Mouse (Mus musculus): Measurements from ENCODE around the gene Cdc27. TPM values are rescaled to one million over a fixed set of nuclear protein-coding genes. Genes with fewer than 3 reads are reported as not detected.

The Cdc27 gene
- total and polyA plus RNA-seq, 3 experiments = 34.0 to 86.8 (median 71.9) TPM

GRCm38 (mm10) chr11:104590148-104590547 lies 39.7 kb upstream of the Cdc27 start:
- peaks cover 7% of the 10 kb centered on the region for H3K9me3 ChIP-seq (replicated peaks; ENCODE audit: low read length)
- in situ Hi-C loops (cut with MboI; ENCODE audit: low pct_ligation_motif_present, low pct_unique_long_range_greater_than_20kb, low sequenced_read_pairs) = loop anchor here (25.0 kb wide), 1 partner anchor 447 kb away; no protein-coding TSS in a partner anchor
- dilution Hi-C loops (cut with MboI; ENCODE audit: extremely low pct_ligation_motif_present, extremely low pct_unique_long_range_greater_than_20kb, low sequenced_read_pairs) = no loop called here
- H3K27me3 ChIP-seq (replicated peaks) = no peaks in the 10 kb centered on the region
- peaks cover 0 to 16% of the 10 kb centered on the region in 2 experiments for H3K36me3 ChIP-seq (replicated peaks in 1 of 2; ENCODE audit: control insufficient read depth in 1 of 2, insufficient read depth in 1 of 2, low read length in 1 of 2)
- no peaks in the 10 kb centered on the region for H3K79me2 ChIP-seq (replicated peaks; ENCODE audit: control insufficient read depth, extremely low read depth, insufficient read depth, poor library complexity, severe bottlenecking)
- TF ChIP-seq NELFE (IDR thresholded peaks at IDR 0.05; ENCODE audit: low read depth, low read length) = peak; percentile 51; the same call in 1 of the 2 replicates
- peak; percentile 36; the same call in 1 of the 2 replicates for TF ChIP-seq TCF12 (IDR thresholded peaks at IDR 0.05; ENCODE audit: low read depth, low read length)
- no peak for TF ChIP-seq ZKSCAN1 (IDR thresholded peaks at IDR 0.05; ENCODE audit: borderline replicate concordance, low read depth, low read length)
- no peak; the same call in 1 of the 2 replicates for TF ChIP-seq JUND (conservative IDR thresholded peaks at IDR 0.05; ENCODE audit: low read depth, low read length)
- TF ChIP-seq MAFK (IDR thresholded peaks at IDR 0.05; ENCODE audit: insufficient replicate concordance, low read length) = no peak
- TF ChIP-seq USF1 (IDR thresholded peaks at IDR 0.05; ENCODE audit: low read depth, low read length) = no peak
- TF ChIP-seq CTCF (conservative IDR thresholded peaks at IDR 0.05 in 1 of 2, IDR thresholded peaks at IDR 0.05 in 1 of 2; ENCODE audit: low read depth in 2 of 2, low read length in 2 of 2) = peak; percentile 99 to 100
- no peak for TF ChIP-seq CHD2 (IDR thresholded peaks at IDR 0.05; ENCODE audit: low read length)
- no peak for TF ChIP-seq RCOR1 (conservative IDR thresholded peaks at IDR 0.05; ENCODE audit: low read depth, low read length)
- TF ChIP-seq ELF1 (IDR thresholded peaks at IDR 0.05; ENCODE audit: low read depth, low read length) = peak; percentile 58
- no peak for TF ChIP-seq BHLHE40 (IDR thresholded peaks at IDR 0.05; ENCODE audit: low read depth, low read length)
- TF ChIP-seq SIN3A (IDR thresholded peaks at IDR 0.05; ENCODE audit: low read length) = peak; percentile 78
- no peak for TF ChIP-seq EP300 (IDR thresholded peaks at IDR 0.05; ENCODE audit: low read length)
- no peak; the same call in 1 of the 2 replicates for TF ChIP-seq MXI1 (IDR thresholded peaks at IDR 0.05; ENCODE audit: low read depth, low read length)
- TF ChIP-seq PAX5 (IDR thresholded peaks at IDR 0.05; ENCODE audit: low read length) = no peak
- peak; percentile 66 for TF ChIP-seq IRF4 (IDR thresholded peaks at IDR 0.05; ENCODE audit: low read depth, low read length)
- TF ChIP-seq MEF2A (IDR thresholded peaks at IDR 0.05; ENCODE audit: borderline replicate concordance, low read depth, low read length) = peak; percentile 72; the same call in 1 of the 2 replicates
- no peak for TF ChIP-seq JUN (IDR thresholded peaks at IDR 0.05; ENCODE audit: insufficient read depth, low read depth, low read length)
- TF ChIP-seq GABPA (IDR thresholded peaks at IDR 0.05; ENCODE audit: insufficient replicate concordance, low read depth, low read length) = no peak
- peak; percentile 92 for TF ChIP-seq ZC3H11A (IDR thresholded peaks at IDR 0.05; ENCODE audit: low read depth, low read length)
- TF ChIP-seq MAX (IDR thresholded peaks at IDR 0.05; ENCODE audit: low read length) = peak; percentile 83
- no peak; the same call in none of the 2 replicates for TF ChIP-seq RAD21 (IDR thresholded peaks at IDR 0.05; ENCODE audit: low read depth, low read length)
- peak; percentile 34; the same call in 1 of the 2 replicates for TF ChIP-seq NRF1 (IDR thresholded peaks at IDR 0.05; ENCODE audit: low read depth, low read length)
- 0 out of 2 replicates have a peak, but pooled peaks have one; percentile 47 for TF ChIP-seq MAZ (IDR thresholded peaks at IDR 0.05; ENCODE audit: low read depth, low read length)
- TF ChIP-seq POLR2A (IDR thresholded peaks at IDR 0.05; ENCODE audit: low read depth, low read length) = no peak
- TF ChIP-seq TBP (conservative IDR thresholded peaks at IDR 0.05; ENCODE audit: low read depth, low read length) = no peak
- peak; percentile 43; the same call in 1 of the 2 replicates for TF ChIP-seq ZNF384 (IDR thresholded peaks at IDR 0.05; ENCODE audit: low read depth, low read length)
- TF ChIP-seq E2F4 (IDR thresholded peaks at IDR 0.05; ENCODE audit: insufficient replicate concordance, low read depth, low read length) = no peak; the same call in 1 of the 2 replicates
- no peak for TF ChIP-seq ZMIZ1 (IDR thresholded peaks at IDR 0.05; ENCODE audit: low read depth, low read length)
- TF ChIP-seq UBTF (IDR thresholded peaks at IDR 0.05; ENCODE audit: low read depth, low read length) = no peak
- TF ChIP-seq POLR2AphosphoS2 (IDR thresholded peaks at IDR 0.05; ENCODE audit: low read depth, low read length) = no peak
- TF ChIP-seq MYC (IDR thresholded peaks at IDR 0.05; ENCODE audit: low read depth, low read length) = peak; percentile 93
- TF ChIP-seq USF2 (conservative IDR thresholded peaks at IDR 0.05; ENCODE audit: low read depth, low read length) = no peak
- TF ChIP-seq KAT2A (IDR thresholded peaks at IDR 0.05; ENCODE audit: insufficient replicate concordance, low read length) = no peak
- no peak for TF ChIP-seq CHD1 (IDR thresholded peaks at IDR 0.05; ENCODE audit: low read depth, low read length)
- TF ChIP-seq ETS1 (conservative IDR thresholded peaks at IDR 0.05; ENCODE audit: low read depth, low read length) = no peak
- peak; percentile 99 for TF ChIP-seq SMC3 (IDR thresholded peaks at IDR 0.05; ENCODE audit: low read depth, low read length)
- no peak for TF ChIP-seq HCFC1 (IDR thresholded peaks at IDR 0.05; ENCODE audit: low read depth, low read length)
- no peak overlapping the region for H3K4me3 ChIP-seq (replicated peaks in 1 of 3; ENCODE audit: low read depth in 2 of 3, low read length in 2 of 3, poor library complexity in 1 of 3)
- H3K4me1 ChIP-seq (ENCODE audit: control insufficient read depth in 1 of 2, insufficient read depth in 2 of 2) = peaks cover 0 to 23% of the 10 kb centered on the region in 2 experiments; a peak in 2 of 4 replicates
- no peak overlapping the region for H3K4me2 ChIP-seq (ENCODE audit: insufficient read depth, low read depth, poor library complexity, severe bottlenecking)
- peak; percentile 95 for DNase-seq (ENCODE audit: extremely low read depth)
- no peak overlapping the region for H3K9ac ChIP-seq (ENCODE audit: insufficient read depth, low read depth)
- H3K27ac ChIP-seq (ENCODE audit: insufficient read depth, low read depth) = no peak overlapping the region

All from CH12.LX (cell line).